Mouse (Mus musculus): Measurements from ENCODE around the gene Hk3. TPM values are rescaled to one million over a fixed set of nuclear protein-coding genes. Genes with fewer than 3 reads are reported as not detected.

The Hk3 gene
- polyA plus RNA-seq, 1 experiment from 2014 or later, result 1.2 TPM

- no peaks in the 10 kb centered on the region for H3K9me3 ChIP-seq (ENCODE audit: control insufficient read depth, low read depth, low read length)
- H3K27me3 ChIP-seq (ENCODE audit: control insufficient read depth, insufficient read depth, low read length), result no peaks in the 10 kb centered on the region
- H3K4me2 ChIP-seq (replicated peaks; ENCODE audit: low read depth, low read length), result no peak overlapping the region
- H3K4me1 ChIP-seq (ENCODE audit: control insufficient read depth, insufficient read depth, low read length), result no peaks in the 10 kb centered on the region
- H3K27ac ChIP-seq (ENCODE audit: low read length), result no peak overlapping the region
- H3K9ac ChIP-seq (replicated peaks; ENCODE audit: low read depth, low read length), result no peak overlapping the region
- WGBS, result 85% methylated on average over 15 of the region's 15 CpGs
- H3K4me3 ChIP-seq (ENCODE audit: low read depth, low read length), result no peak overlapping the region
- ATAC-seq (ENCODE audit: insufficient number of reproducible peaks, insufficient read depth, low FRiP score, low read depth), result no peak
- no peaks in the 10 kb centered on the region for H3K36me3 ChIP-seq (ENCODE audit: control insufficient read depth, insufficient read depth, low read length)
Observed at GRCm38 (mm10) chr13:55011103-55011502, 10.1 kb downstream of the Hk3 start.

GRCm38 (mm10) chr13:55008589-55008988 lies 12.6 kb downstream of the Hk3 start:
- Histone ChIP-seq H3K27ac (ENCODE audit: low read length) (no peak overlapping the region), H3K4me3 (ENCODE audit: low read depth, low read length) (no peak overlapping the region), H3K4me1 (ENCODE audit: control insufficient read depth, insufficient read depth, low read length) (0 out of 2 replicates have a peak, but pooled peaks cover 5% of the 10 kb centered on the region), H3K9ac (replicated peaks; ENCODE audit: low read depth, low read length) (no peak overlapping the region), H3K9me3 (ENCODE audit: control insufficient read depth, low read depth, low read length) (no peaks in the 10 kb centered on the region), H3K36me3 (ENCODE audit: control insufficient read depth, insufficient read depth, low read length) (no peaks in the 10 kb centered on the region), H3K27me3 (ENCODE audit: control insufficient read depth, insufficient read depth, low read length) (no peaks in the 10 kb centered on the region), H3K4me2 (replicated peaks; ENCODE audit: low read depth, low read length) (no peak overlapping the region)
- no peak for ATAC-seq (ENCODE audit: insufficient number of reproducible peaks, insufficient read depth, low FRiP score, low read depth)
- WGBS, result 79% methylated on average over 6 of the region's 6 CpGs

- no peak overlapping the region for H3K27ac ChIP-seq (ENCODE audit: low read length)
- ATAC-seq (ENCODE audit: insufficient number of reproducible peaks, insufficient read depth, low FRiP score, low read depth), result no peak
Observed at GRCm38 (mm10) chr13:55006415-55006742, 14.8 kb downstream of the Hk3 start.

GRCm38 (mm10) chr13:55005691-55006414 lies 15.3 kb downstream of the Hk3 start:
- H3K9me3 ChIP-seq (ENCODE audit: control insufficient read depth, low read depth, low read length), result no peaks in the 10 kb centered on the region
- H3K4me1 ChIP-seq (ENCODE audit: control insufficient read depth, insufficient read depth, low read length), result 0 out of 2 replicates have a peak, but pooled peaks cover 5% of the 10 kb centered on the region
- 38% methylated on average over 31 of the region's 31 CpGs for WGBS
- H3K4me2 ChIP-seq (replicated peaks; ENCODE audit: low read depth, low read length), result no peak overlapping the region
- H3K36me3 ChIP-seq (ENCODE audit: control insufficient read depth, insufficient read depth, low read length), result no peaks in the 10 kb centered on the region
- H3K27me3 ChIP-seq (ENCODE audit: control insufficient read depth, insufficient read depth, low read length), result no peaks in the 10 kb centered on the region
- ATAC-seq (ENCODE audit: insufficient number of reproducible peaks, insufficient read depth, low FRiP score, low read depth), result no peak
- H3K4me3 ChIP-seq (ENCODE audit: low read depth, low read length), result no peak overlapping the region
- H3K27ac ChIP-seq (ENCODE audit: low read length), result no peak overlapping the region
- H3K9ac ChIP-seq (replicated peaks; ENCODE audit: low read depth, low read length), result no peak overlapping the region

More at GRCm38 (mm10) chr13:55006415-55006742, 14.8 kb downstream of the Hk3 start:
- Histone ChIP-seq H3K27me3 (ENCODE audit: control insufficient read depth, insufficient read depth, low read length) (no peaks in the 10 kb centered on the region), H3K4me2 (replicated peaks; ENCODE audit: low read depth, low read length) (no peak overlapping the region), H3K9me3 (ENCODE audit: control insufficient read depth, low read depth, low read length) (no peaks in the 10 kb centered on the region), H3K4me3 (ENCODE audit: low read depth, low read length) (no peak overlapping the region), H3K4me1 (ENCODE audit: control insufficient read depth, insufficient read depth, low read length) (0 out of 2 replicates have a peak, but pooled peaks cover 5% of the 10 kb centered on the region), H3K9ac (replicated peaks; ENCODE audit: low read depth, low read length) (no peak overlapping the region), H3K36me3 (ENCODE audit: control insufficient read depth, insufficient read depth, low read length) (no peaks in the 10 kb centered on the region)
- WGBS, result 77% methylated on average over 7 of the region's 7 CpGs

- 0 out of 2 replicates have a peak, but pooled peaks cover 5% of the 10 kb centered on the region for H3K4me1 ChIP-seq (ENCODE audit: control insufficient read depth, insufficient read depth, low read length)
- H3K27ac ChIP-seq (ENCODE audit: low read length), result no peak overlapping the region
- no peak overlapping the region for H3K4me3 ChIP-seq (ENCODE audit: low read depth, low read length)
- no peaks in the 10 kb centered on the region for H3K36me3 ChIP-seq (ENCODE audit: control insufficient read depth, insufficient read depth, low read length)
- no peak overlapping the region for H3K9ac ChIP-seq (replicated peaks; ENCODE audit: low read depth, low read length)
- no peaks in the 10 kb centered on the region for H3K9me3 ChIP-seq (ENCODE audit: control insufficient read depth, low read depth, low read length)
- ATAC-seq (ENCODE audit: insufficient number of reproducible peaks, insufficient read depth, low FRiP score, low read depth), result no peak
- no peaks in the 10 kb centered on the region for H3K27me3 ChIP-seq (ENCODE audit: control insufficient read depth, insufficient read depth, low read length)
- no peak overlapping the region for H3K4me2 ChIP-seq (replicated peaks; ENCODE audit: low read depth, low read length)
- 52% methylated on average over 11 of the region's 11 CpGs for WGBS
Observed at GRCm38 (mm10) chr13:55004646-55005045, 16.5 kb downstream of the Hk3 start.

GRCm38 (mm10) chr13:55002090-55002489 lies 19.1 kb downstream of the Hk3 start:
- Histone ChIP-seq H3K27me3 (ENCODE audit: control insufficient read depth, insufficient read depth, low read length) (no peaks in the 10 kb centered on the region), H3K9me3 (ENCODE audit: control insufficient read depth, low read depth, low read length) (no peaks in the 10 kb centered on the region), H3K9ac (replicated peaks; ENCODE audit: low read depth, low read length) (no peak overlapping the region), H3K4me2 (replicated peaks; ENCODE audit: low read depth, low read length) (no peak overlapping the region), H3K36me3 (ENCODE audit: control insufficient read depth, insufficient read depth, low read length) (no peaks in the 10 kb centered on the region), H3K4me1 (ENCODE audit: control insufficient read depth, insufficient read depth, low read length) (0 out of 2 replicates have a peak, but pooled peaks cover 5% of the 10 kb centered on the region), H3K27ac (ENCODE audit: low read length) (no peak overlapping the region), H3K4me3 (ENCODE audit: low read depth, low read length) (no peak overlapping the region)
- 75% methylated on average over 10 of the region's 10 CpGs for WGBS
- ATAC-seq (ENCODE audit: insufficient number of reproducible peaks, insufficient read depth, low FRiP score, low read depth), result no peak

GRCm38 (mm10) chr13:55000433-55000832 lies 20.8 kb downstream of the Hk3 start:
- no peak for ATAC-seq (ENCODE audit: insufficient number of reproducible peaks, insufficient read depth, low FRiP score, low read depth)
- Histone ChIP-seq H3K4me2 (replicated peaks; ENCODE audit: low read depth, low read length) (no peak overlapping the region), H3K4me3 (ENCODE audit: low read depth, low read length) (no peak overlapping the region), H3K9me3 (ENCODE audit: control insufficient read depth, low read depth, low read length) (no peaks in the 10 kb centered on the region), H3K27ac (ENCODE audit: low read length) (no peak overlapping the region), H3K36me3 (ENCODE audit: control insufficient read depth, insufficient read depth, low read length) (no peaks in the 10 kb centered on the region), H3K27me3 (ENCODE audit: control insufficient read depth, insufficient read depth, low read length) (no peaks in the 10 kb centered on the region), H3K9ac (replicated peaks; ENCODE audit: low read depth, low read length) (no peak overlapping the region), H3K4me1 (ENCODE audit: control insufficient read depth, insufficient read depth, low read length) (0 out of 2 replicates have a peak, but pooled peaks cover 5% of the 10 kb centered on the region)
- 78% methylated on average over 10 of the region's 10 CpGs for WGBS

GRCm38 (mm10) chr13:54997568-54997967 lies 23.6 kb downstream of the Hk3 start:
- 83% methylated on average over 8 of the region's 8 CpGs for WGBS
- Histone ChIP-seq H3K4me2 (replicated peaks; ENCODE audit: low read depth, low read length) (no peak overlapping the region), H3K9ac (replicated peaks; ENCODE audit: low read depth, low read length) (no peak overlapping the region), H3K4me1 (ENCODE audit: control insufficient read depth, insufficient read depth, low read length) (no peaks in the 10 kb centered on the region), H3K36me3 (ENCODE audit: control insufficient read depth, insufficient read depth, low read length) (no peaks in the 10 kb centered on the region), H3K27me3 (ENCODE audit: control insufficient read depth, insufficient read depth, low read length) (no peaks in the 10 kb centered on the region), H3K27ac (ENCODE audit: low read length) (no peak overlapping the region), H3K4me3 (ENCODE audit: low read depth, low read length) (no peak overlapping the region), H3K9me3 (ENCODE audit: control insufficient read depth, low read depth, low read length) (no peaks in the 10 kb centered on the region)
- no peak for ATAC-seq (ENCODE audit: insufficient number of reproducible peaks, insufficient read depth, low FRiP score, low read depth)

- Histone ChIP-seq H3K4me2 (replicated peaks; ENCODE audit: low read depth, low read length) (no peak overlapping the region), H3K4me3 (ENCODE audit: low read depth, low read length) (no peak overlapping the region), H3K27ac (ENCODE audit: low read length) (no peak overlapping the region), H3K27me3 (ENCODE audit: control insufficient read depth, insufficient read depth, low read length) (no peaks in the 10 kb centered on the region), H3K36me3 (ENCODE audit: control insufficient read depth, insufficient read depth, low read length) (no peaks in the 10 kb centered on the region), H3K9me3 (ENCODE audit: control insufficient read depth, low read depth, low read length) (no peaks in the 10 kb centered on the region), H3K9ac (replicated peaks; ENCODE audit: low read depth, low read length) (no peak overlapping the region), H3K4me1 (ENCODE audit: control insufficient read depth, insufficient read depth, low read length) (no peaks in the 10 kb centered on the region)
- WGBS, result 50% methylated on average over 6 of the region's 6 CpGs
- ATAC-seq (ENCODE audit: insufficient number of reproducible peaks, insufficient read depth, low FRiP score, low read depth), result no peak
Observed at GRCm38 (mm10) chr13:54995161-54995560, 26.0 kb downstream of the Hk3 start.

Measured in stomach, embryonic 14.5 days (tissue).